Mouse (Mus musculus): ENCODE results near the gene Pappa2. TPM values are rescaled to one million over a fixed set of nuclear protein-coding genes. Genes with fewer than 3 reads are reported as not detected.

Gene Pappa2
- 1 to 10 TPM in 1 of 2 experiments, under 1 TPM in 1; 0.98 to 1.1 TPM for total RNA-seq (2021)
- long read RNA-seq, experiment 1 = 0 reads
- long read RNA-seq, experiment 2, partial matches to known transcripts = 0 of 1 reads
- long read RNA-seq, experiment 2, other reads (novel, unspliced or antisense) = 1 of 1 reads

- DNase-seq (ENCODE audit: low spot score in 2 of 2) = no peak
These were observed at the start of gene Pappa2 for GRCm38 (mm10) chr1:158980390-158980789. Gene Pappa2, minus strand, starts transcription at chr1:158980490.

GRCm38 (mm10) chr1:159029106-159029505, 48.8 kb upstream of the Pappa2 start:
- DNase-seq (ENCODE audit: low spot score in 2 of 2) = no peak

DNA sequence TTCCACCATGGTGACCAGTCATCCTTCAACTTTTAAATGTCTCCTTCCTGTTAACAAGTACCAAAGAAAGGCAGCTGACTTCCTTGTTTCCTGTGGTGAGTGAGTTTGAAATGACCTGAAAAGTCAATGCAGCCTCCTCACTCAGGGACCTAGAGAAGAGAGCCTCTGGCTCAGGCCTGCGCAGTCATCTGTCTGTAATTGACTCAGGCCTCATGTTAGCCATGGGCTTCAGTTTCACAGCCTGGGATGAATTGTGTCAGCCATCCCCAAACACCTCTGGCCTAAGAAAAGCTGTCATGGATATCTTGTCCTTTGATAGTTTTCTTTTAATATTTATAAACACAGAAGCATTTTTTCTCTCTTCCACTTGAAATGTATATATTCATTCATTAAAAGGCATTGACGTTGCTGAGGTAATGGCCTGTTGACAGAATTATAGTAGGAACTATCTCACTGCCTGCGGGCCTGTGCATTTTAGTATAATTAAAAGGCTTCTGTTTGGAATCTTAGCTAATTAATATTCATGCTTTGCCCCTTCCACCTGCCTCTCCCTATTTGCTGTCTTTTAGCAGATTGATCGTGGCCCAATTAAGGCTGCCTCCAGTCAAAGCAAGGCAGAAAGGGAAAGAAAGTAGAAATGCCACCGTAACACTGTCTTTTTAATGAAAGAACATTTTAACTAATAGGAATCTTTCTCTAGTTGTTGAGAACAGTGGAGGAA, 34.8 kb upstream of the Pappa2 start:
- DNase-seq (ENCODE audit: low spot score in 2 of 2) = no peak

DNA sequence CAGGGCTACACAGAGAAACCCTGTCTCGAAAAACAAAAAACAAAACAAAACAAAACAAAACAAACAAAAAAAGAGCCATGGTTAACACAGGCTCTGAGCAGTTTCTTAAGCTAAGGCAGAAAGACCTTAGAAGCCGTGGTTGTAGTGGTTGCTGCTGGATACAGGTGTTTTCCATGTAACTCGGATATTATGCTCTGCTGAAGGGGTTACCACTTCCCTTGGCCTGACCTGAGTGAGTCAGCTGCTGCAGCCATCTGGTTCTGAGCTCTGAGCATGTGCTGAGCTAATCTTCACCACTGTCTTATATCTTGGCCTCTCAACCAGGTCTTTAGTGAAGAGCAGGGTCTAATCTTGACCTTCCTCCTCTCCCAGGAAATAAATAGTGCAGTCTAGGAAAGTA, 6.8 kb upstream of the Pappa2 start:
- no peak for DNase-seq (ENCODE audit: low spot score in 2 of 2)

GRCm38 (mm10) chr1:158962340-158962739, 17.9 kb downstream of the Pappa2 start:
- no peak for DNase-seq (ENCODE audit: low spot score in 2 of 2)

DNA sequence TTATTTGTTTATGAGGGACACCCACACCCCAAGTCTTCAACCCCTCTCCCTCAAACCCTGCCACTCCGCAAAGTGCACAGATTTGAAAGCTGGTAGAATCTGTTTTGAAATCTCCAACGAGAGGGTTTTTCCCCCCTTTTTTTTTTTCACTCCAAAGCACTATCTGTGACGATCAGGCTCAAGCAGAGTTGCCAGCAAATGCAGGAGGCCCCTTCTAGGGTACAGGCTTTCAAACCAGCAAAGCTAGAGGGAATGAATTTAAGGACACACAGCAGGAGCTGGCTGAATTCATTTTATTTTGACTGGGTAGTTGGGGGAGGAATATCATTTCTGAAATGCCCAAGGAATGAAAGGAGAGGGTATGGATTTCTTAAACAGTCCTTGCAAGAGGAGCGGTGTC, 19.3 kb downstream of the Pappa2 start:
- no peak for DNase-seq (ENCODE audit: low spot score in 2 of 2)

DNA sequence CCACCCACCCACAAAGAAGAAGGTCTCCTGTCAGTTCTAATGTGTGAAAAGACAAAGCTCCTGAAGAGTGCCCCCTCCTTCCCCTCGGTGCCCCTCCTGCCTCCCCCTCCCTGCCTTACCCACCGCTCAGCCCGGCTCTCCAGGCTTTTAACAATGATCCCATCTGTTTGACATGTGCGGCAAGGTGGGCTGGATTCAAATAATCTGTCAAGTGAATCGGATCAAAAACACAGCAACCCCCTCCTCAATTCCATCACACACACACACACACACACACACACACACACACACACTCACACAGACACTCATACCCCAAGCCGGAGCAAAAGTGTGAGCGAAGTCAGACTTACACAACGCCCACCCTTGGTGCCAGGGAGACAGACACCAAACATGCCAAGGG, 19.7 kb downstream of the Pappa2 start:
- DNase-seq (ENCODE audit: low spot score in 2 of 2) = no peak

GRCm38 (mm10) chr1:158956361-158956760, 23.9 kb downstream of the Pappa2 start:
- no peak for DNase-seq (ENCODE audit: low spot score in 2 of 2)

DNA sequence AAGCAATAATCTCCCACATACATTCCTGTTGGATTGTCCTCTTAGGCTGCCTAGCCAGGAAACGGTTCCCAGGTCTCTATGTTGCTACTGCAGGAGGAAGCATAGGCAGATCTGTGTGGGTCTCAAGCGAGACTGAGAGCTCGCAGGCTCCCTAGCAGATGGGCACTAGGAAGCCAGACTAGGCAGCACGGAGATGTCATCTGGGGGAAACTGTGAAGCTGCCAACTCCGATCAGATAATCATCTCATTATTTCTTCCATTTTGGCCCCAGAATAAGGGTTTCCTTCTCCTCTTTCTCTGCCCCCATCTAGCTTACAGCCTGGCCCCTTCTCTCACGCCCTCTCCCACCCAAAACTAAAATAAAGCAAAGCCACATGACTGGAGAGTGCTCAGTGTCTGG, 25.5 kb downstream of the Pappa2 start:
- no peak for DNase-seq (ENCODE audit: low spot score in 2 of 2)

DNA sequence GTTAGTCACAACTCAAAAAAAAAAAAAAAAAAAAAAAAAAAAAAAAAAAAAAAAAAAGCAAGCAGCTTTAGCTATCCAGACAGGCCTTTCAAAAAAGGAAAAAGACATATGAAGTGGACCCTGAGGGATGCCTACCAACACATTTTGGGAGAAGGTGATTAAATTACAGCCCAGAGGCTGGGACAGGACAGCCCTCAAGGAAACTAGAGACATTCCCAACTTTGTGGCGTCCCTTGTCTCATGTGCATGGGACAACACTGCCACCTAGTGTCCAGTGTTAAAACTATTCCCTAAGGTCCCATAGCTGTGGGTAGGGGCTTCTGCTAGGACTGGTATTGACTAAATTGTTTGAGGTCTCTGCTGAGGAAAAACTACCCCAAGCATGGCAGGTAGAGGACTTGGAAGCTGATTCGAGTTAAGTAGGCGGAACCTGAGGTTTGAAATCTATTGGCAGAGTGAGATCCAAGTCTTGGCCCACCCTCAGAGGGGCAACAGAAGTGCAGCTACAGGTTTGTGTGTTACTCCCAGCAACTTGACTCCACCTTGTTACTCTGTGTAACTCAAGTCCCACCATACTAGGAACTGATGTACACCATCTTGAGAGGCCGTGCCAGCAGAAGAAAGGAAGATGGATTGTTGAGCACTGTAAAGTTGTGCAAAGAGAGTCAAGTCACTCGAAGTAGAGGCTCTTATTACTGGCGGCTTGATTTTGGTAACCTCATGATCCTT, 26.6 kb downstream of the Pappa2 start:
- DNase-seq (ENCODE audit: low spot score in 2 of 2) = peak in 1 of 2 experiments; percentile 43

GRCm38 (mm10) chr1:158949041-158949440, 31.2 kb downstream of the Pappa2 start:
- no peak for DNase-seq (ENCODE audit: low spot score in 2 of 2)

GRCm38 (mm10) chr1:158947981-158948735, 32.1 kb downstream of the Pappa2 start:
- DNase-seq (ENCODE audit: low spot score in 2 of 2) = no peak

DNA sequence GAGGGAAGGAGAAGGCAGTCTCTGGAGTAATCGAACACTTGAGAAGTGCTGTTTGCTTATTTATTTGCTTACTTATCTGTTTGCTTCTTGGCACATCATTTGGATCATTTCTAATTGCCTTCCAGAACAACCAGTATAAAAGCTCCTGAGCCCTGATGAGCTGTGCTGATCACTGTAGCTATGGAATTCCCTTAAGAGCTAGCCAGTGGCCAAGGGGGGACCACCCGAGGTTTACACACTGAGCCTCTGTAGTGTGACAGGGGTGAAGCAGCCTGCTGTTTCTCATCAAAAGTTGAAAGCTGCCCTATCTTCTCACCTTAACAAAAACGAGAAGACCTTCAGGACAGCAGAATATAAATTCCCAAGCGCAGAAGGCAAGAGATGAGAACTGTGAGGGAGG, 35.4 kb downstream of the Pappa2 start:
- no peak for DNase-seq (ENCODE audit: low spot score in 2 of 2)

GRCm38 (mm10) chr1:158942864-158943263, 37.4 kb downstream of the Pappa2 start:
- DNase-seq (ENCODE audit: low spot score in 2 of 2) = no peak

DNA sequence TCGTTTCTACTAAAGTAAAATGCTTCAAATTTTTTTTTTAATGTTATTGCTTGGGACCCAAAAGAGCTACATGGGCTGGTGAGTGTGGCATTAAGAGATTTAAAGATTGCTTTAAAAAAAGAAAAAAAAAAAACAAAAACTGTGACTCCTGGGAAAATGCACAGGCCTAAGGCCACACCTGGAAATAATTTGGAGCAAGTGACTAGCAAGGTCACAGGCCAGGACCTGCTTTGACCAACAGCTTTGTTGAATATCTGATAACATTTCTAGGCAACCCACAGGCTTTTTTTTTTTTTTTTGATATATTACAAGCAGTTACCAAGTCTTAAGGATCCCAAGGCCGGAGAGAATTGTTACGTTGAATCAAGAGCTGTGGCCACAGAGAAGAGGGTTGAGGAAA, 39.3 kb downstream of the Pappa2 start:
- DNase-seq (ENCODE audit: low spot score in 2 of 2) = no peak

DNA sequence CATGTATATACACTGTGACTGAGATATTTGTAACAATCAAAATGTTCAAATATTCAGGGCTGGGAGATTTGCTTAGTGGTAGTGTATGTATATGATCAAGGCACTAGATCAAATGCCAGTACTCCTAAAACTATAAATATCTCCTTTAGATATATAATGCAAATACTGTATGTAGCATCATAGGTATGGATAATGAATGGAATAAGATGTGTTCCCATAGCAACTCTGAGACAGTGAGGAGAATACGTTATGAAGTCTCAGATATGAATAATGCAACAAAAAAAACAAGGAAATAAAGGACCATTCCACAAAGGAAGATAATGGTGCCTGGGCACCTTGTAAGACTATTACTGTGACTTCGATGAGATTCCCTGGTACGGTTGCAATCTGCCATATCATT, 45.8 kb downstream of the Pappa2 start:
- no peak for DNase-seq (ENCODE audit: low spot score in 2 of 2)

GRCm38 (mm10) chr1:158931202-158931827, 49.0 kb downstream of the Pappa2 start:
- DNase-seq (ENCODE audit: low spot score in 2 of 2) = no peak

DNA sequence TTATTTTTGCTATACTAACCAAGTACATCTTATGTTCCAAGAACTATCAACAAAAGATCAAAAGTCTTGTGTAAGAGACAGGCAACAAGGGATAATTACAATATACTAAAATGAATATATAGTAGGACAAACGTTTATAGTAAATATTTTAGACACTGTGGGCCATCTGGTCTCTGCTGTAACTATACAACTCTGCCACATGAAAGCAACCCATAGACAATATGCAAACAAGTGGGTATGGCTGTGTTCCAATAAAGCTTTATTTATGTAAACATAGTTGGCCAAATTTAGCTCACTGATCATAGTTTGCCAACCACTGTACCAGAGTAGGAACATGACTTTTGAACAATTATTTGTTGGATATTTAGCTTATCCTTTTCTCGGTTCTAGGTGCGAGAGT, 50.9 kb downstream of the Pappa2 start:
- DNase-seq (ENCODE audit: low spot score in 2 of 2) = no peak

GRCm38 (mm10) chr1:158920451-158920850, 59.8 kb downstream of the Pappa2 start:
- DNase-seq (ENCODE audit: low spot score in 2 of 2) = no peak

DNA sequence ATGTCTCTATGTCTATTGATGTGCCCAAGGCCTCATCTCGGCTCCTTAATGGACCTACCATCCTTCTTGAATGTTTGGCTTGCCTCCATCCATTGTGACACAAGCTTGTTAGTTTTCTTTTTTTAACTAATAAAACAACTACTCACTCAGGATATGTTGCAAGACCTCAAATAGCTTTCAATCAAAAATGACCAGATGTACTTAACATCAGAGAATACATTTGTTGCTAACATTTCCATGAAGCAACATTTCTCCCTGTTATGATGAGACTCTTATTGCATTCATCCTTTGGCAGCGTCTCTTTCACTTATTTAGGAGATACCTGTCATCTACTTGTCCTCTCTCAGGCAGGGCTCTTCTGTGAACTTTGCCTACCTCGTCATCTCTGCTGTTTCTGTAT, 61.4 kb downstream of the Pappa2 start:
- DNase-seq (ENCODE audit: low spot score in 2 of 2) = no peak

DNA sequence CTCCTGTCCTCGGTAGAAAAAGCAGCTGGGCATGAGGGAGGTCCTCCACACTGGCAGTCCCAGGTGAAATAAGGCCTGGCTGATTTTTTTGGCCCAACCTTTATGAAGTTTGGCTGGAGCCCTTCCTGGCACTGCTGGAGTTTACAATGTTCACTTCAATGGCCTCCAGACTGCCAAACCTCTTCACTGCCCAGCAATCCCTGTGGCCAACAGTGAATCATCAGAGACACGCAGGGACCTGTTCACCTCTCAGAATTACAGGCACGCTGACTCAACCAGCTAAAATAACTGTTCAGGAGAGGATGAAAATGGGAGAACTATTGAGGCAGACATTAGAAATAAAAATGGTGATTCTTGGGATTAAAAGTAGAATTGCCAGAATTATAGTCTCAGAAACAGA, 63.2 kb downstream of the Pappa2 start:
- DNase-seq (ENCODE audit: low spot score in 2 of 2) = no peak

All from gastrocnemius, postnatal 4 days (tissue).